Mouse (Mus musculus): ENCODE results near the gene Fhod1. TPM values are rescaled to one million over a fixed set of nuclear protein-coding genes. Genes with fewer than 3 reads are reported as not detected.
A peak's percentile ranks its signal among the peaks of the same experiment; 100 is the strongest.

The Fhod1 gene
- total and polyA plus RNA-seq, 3 experiments = 2.5 to 10.9 TPM; not detected in 1

DNA sequence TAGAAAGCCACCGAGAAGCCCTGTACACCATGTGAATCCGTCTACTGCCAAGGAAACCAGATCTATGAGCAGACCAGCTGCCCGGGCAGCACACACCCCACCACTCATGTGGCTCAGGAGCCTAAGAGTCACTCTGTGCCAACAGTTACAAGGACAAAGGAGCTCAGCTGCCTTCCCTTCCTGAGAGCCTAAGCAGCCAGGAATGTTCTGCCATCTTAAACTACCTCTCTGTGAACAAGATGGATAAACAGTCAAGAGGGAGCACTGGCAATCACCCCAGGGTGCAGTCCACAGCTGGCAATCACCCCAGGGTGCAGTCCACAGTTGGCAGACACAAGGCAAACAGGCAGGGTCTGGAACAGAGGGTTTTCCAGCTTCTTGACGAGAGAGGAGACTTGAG is 29.8 kb downstream of the Fhod1 start:
- no peaks in the 10 kb centered on the region for H3K79me2 ChIP-seq (ENCODE audit: control insufficient read depth, insufficient read depth, low read length, poor library complexity)
- H3K4me1 ChIP-seq (ENCODE audit: control insufficient read depth in 1 of 2, insufficient read depth in 2 of 2, low read length in 2 of 2) = peaks cover 9 to 24% of the 10 kb centered on the region in 2 experiments
- H3K9ac ChIP-seq (ENCODE audit: control insufficient read depth, low read depth, low read length, poor library complexity, severe bottlenecking) = no peak overlapping the region
- H3K9me3 ChIP-seq (replicated peaks; ENCODE audit: insufficient read depth, low read length) = no peaks in the 10 kb centered on the region
- H3K36me3 ChIP-seq (ENCODE audit: control insufficient read depth in 1 of 2, insufficient read depth in 2 of 2, low read length in 2 of 2) = peaks cover 0 to 24% of the 10 kb centered on the region in 2 experiments; a peak in 2 of 4 replicates
- H3K4me3 ChIP-seq (ENCODE audit: control insufficient read depth in 1 of 2, insufficient read depth in 1 of 2, low read depth in 2 of 2, low read length in 2 of 2) = no peak overlapping the region
- no peak for DNase-seq (ENCODE audit: low read depth, low spot score)
- TF ChIP-seq ETS1 (IDR thresholded peaks at IDR 0.05; ENCODE audit: low read depth, low read length) (no peak), EP300 (IDR thresholded peaks at IDR 0.05; ENCODE audit: low read depth in 1 of 2, low read length in 2 of 2) (no peak), GABPA (IDR thresholded peaks at IDR 0.05; ENCODE audit: low read depth, low read length) (no peak), BHLHE40 (IDR thresholded peaks at IDR 0.05; ENCODE audit: borderline replicate concordance, low read depth, low read length) (no peak), MYB (IDR thresholded peaks at IDR 0.05; ENCODE audit: low read depth, low read length) (no peak), POLR2A (IDR thresholded peaks at IDR 0.05; ENCODE audit: control insufficient read depth in 1 of 2, insufficient read depth in 1 of 2, low read depth in 1 of 2, low read length in 2 of 2, poor library complexity in 1 of 2) (no peak), CHD2 (IDR thresholded peaks at IDR 0.05; ENCODE audit: low read length) (no peak)
- H3K27ac ChIP-seq (ENCODE audit: control insufficient read depth, low read depth, low read length) = no peak overlapping the region
- H3K27me3 ChIP-seq (ENCODE audit: control insufficient read depth in 1 of 2, insufficient read depth in 2 of 2, low read length in 2 of 2) = no peaks in the 10 kb centered on the region

DNA sequence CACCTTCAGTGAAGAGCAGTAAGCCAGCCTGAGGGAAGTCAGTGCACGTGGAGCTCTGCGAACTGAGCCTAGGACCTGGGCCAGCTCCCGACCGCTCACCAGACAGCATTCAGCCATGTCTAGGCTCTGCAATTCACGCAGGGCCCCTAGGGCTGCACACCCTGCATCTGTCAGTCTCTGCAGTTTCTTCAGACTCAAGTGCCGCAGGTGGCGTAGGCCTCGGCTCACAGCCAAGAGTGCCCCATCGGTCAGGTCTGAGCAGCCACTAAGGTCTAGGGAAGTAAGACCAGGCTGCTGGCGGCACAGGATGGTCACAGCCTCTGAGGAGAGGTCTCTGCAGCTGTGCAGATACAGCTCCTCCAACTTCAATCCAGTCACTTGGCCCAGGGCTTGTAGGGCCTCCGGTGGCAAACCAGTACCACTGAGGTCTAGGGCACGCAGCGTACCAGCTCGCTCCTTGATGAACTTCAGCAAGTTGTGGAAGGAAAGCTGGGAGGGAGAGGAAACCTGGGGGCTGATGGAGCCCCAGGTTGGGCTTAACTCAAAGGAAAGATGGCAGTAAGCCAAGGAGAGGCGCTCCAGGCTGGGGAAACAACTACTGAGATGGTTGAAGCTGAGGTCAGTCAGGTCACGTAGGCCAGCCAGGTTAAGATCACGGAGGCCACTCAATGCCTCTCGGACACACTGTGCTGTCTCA is 32.5 kb downstream of the Fhod1 start:
- no peaks in the 10 kb centered on the region for H3K9me3 ChIP-seq (replicated peaks; ENCODE audit: insufficient read depth, low read length)
- no peak for DNase-seq (ENCODE audit: low read depth, low spot score)
- H3K36me3 ChIP-seq (ENCODE audit: control insufficient read depth in 1 of 2, insufficient read depth in 2 of 2, low read length in 2 of 2) = peaks cover 0 to 26% of the 10 kb centered on the region in 2 experiments; a peak in 2 of 4 replicates
- TF ChIP-seq KAT2A (conservative IDR thresholded peaks at IDR 0.05; ENCODE audit: low read depth, low read length) = no peak
- TF ChIP-seq BHLHE40 (IDR thresholded peaks at IDR 0.05; ENCODE audit: borderline replicate concordance, low read depth, low read length) = no peak
- no peaks in the 10 kb centered on the region for H3K79me2 ChIP-seq (ENCODE audit: control insufficient read depth, insufficient read depth, low read length, poor library complexity)
- no peak overlapping the region for H3K9ac ChIP-seq (ENCODE audit: control insufficient read depth, low read depth, low read length, poor library complexity, severe bottlenecking)
- H3K27ac ChIP-seq (ENCODE audit: control insufficient read depth, low read depth, low read length) = no peak overlapping the region
- no peak overlapping the region for H3K4me3 ChIP-seq (ENCODE audit: control insufficient read depth in 1 of 2, insufficient read depth in 1 of 2, low read depth in 2 of 2, low read length in 2 of 2)
- H3K4me1 ChIP-seq (ENCODE audit: control insufficient read depth in 1 of 2, insufficient read depth in 2 of 2, low read length in 2 of 2) = peaks cover 22 to 32% of the 10 kb centered on the region in 2 experiments
- H3K27me3 ChIP-seq (ENCODE audit: control insufficient read depth in 1 of 2, insufficient read depth in 2 of 2, low read length in 2 of 2) = no peaks in the 10 kb centered on the region

DNA sequence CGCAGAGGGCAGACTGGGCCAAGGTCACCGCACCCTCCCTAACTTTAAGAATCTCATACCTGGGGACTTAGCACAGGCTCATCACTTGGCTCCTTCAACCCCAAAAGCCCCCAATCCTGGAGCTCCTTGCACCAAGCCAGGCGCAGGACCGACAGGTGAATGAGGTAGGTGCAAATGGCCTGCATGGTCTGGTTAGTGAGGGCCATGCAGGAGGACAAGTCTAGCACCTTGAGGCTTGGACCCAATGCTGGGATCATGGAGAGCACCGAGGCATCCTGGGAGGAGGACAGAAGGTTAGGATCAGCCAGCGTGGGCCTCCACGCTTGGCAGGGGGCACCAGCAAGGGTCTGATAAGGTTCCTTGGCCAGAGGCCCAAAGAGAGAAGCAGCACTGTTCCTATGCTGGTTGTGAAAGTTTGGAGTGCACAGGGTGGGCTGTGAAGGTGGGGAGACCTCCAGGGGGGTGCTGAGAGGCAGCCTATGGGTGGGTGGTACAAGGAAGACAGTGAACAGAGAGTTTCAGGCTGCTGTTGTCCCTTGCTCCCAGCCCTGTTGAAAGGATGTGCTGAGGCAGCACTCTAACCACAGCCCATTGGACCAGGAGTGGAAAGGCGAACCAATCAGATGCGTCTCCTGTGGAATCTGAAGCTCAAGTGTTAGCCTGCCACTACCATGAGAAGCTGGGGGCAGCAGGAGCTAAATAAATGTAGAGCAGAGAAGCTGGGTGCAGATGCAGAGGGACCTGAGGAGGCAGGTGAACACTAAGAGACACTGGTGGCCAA is 33.9 kb downstream of the Fhod1 start:
- Histone ChIP-seq H3K4me1 (ENCODE audit: control insufficient read depth in 1 of 2, insufficient read depth in 2 of 2, low read length in 2 of 2) (peaks cover 22 to 28% of the 10 kb centered on the region in 2 experiments), H3K79me2 (ENCODE audit: control insufficient read depth, insufficient read depth, low read length, poor library complexity) (no peaks in the 10 kb centered on the region), H3K9me3 (replicated peaks; ENCODE audit: insufficient read depth, low read length) (no peaks in the 10 kb centered on the region), H3K9ac (ENCODE audit: control insufficient read depth, low read depth, low read length, poor library complexity, severe bottlenecking) (peak overlapping the region; percentile 12; the same call in 1 of the 2 replicates), H3K27me3 (ENCODE audit: control insufficient read depth in 1 of 2, insufficient read depth in 2 of 2, low read length in 2 of 2) (no peaks in the 10 kb centered on the region), H3K4me3 (ENCODE audit: control insufficient read depth in 1 of 2, insufficient read depth in 1 of 2, low read depth in 2 of 2, low read length in 2 of 2) (no peak overlapping the region), H3K36me3 (ENCODE audit: control insufficient read depth in 1 of 2, insufficient read depth in 2 of 2, low read length in 2 of 2) (peaks cover 0 to 24% of the 10 kb centered on the region in 2 experiments; a peak in 2 of 4 replicates), H3K27ac (ENCODE audit: control insufficient read depth, low read depth, low read length) (peak overlapping the region; percentile 26; the same call in 1 of the 2 replicates)
- peak; percentile 52 for DNase-seq (ENCODE audit: low read depth, low spot score)
- TF ChIP-seq MAFK (IDR thresholded peaks at IDR 0.05; ENCODE audit: borderline replicate concordance, low read depth, low read length) (peak; percentile 66; the same call in 1 of the 2 replicates), SIN3A (IDR thresholded peaks at IDR 0.05; ENCODE audit: low read length) (0 out of 2 replicates have a peak, but pooled peaks have one; percentile 22), GABPA (IDR thresholded peaks at IDR 0.05; ENCODE audit: low read depth, low read length) (no peak), POLR2AphosphoS2 (IDR thresholded peaks at IDR 0.05; ENCODE audit: low read length) (peak; percentile 45), USF1 (IDR thresholded peaks at IDR 0.05; ENCODE audit: low read depth, low read length) (no peak), GATA1 (IDR thresholded peaks at IDR 0.05; ENCODE audit: low read depth, low read length) (0 out of 2 replicates have a peak, but pooled peaks have one; percentile 21), EP300 (IDR thresholded peaks at IDR 0.05; ENCODE audit: low read depth in 1 of 2, low read length in 2 of 2) (peak in 1 of 2 experiments; percentile 29; a peak in 1 of 4 replicates)
